Mouse (Mus musculus) thymus, postnatal 10 days (tissue): ENCODE data around the gene Map1lc3b.

Experiments
- DNase-seq, 2 experiments: peaks; one replicate each; pipeline ENCODE4 v3.0.0; 2021; ENCODE audit warnings: low spot score in 2 of 2

Map1lc3b gene

DNA sequence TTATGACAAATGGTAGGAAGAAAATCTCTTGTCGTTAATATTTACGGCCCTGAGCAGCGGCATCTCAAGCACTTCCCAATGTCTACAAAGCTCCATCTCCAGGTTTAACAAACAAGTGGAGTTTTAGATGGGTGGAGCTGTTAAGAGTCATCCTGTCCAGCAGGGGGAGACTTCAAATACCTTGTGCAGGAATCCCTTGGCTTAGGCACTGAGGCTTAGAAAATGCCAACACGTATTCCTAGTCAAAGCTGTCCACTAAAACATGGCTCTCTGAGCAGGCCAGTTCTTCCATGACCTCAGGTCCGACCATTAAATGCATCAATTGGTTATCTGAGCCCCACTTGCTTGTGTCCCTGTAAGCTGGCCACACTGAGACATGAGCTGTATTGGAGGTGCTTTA, 17.5 kb downstream of the Map1lc3b start:
- no peak for DNase-seq

DNA sequence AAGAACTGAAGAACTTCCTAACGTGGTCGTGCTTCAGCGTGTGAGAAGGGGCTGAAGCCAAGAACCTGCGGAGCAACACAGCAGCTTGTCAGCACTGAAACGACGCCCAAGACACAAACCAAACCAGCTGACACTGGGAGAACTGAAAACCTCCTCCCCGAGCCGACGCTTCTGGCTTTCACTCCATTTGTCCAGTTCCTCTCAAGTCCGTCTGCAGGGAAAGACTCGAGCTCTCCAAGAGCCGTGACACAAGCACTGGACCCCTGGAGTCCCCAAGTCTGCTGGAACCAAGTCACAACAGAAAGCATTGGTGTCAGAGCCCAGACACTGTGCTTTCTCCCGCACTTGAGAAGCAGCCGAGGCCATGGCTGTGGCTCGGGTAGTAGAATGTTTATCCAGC, 19.1 kb downstream of the Map1lc3b start:
- no peak for DNase-seq

DNA sequence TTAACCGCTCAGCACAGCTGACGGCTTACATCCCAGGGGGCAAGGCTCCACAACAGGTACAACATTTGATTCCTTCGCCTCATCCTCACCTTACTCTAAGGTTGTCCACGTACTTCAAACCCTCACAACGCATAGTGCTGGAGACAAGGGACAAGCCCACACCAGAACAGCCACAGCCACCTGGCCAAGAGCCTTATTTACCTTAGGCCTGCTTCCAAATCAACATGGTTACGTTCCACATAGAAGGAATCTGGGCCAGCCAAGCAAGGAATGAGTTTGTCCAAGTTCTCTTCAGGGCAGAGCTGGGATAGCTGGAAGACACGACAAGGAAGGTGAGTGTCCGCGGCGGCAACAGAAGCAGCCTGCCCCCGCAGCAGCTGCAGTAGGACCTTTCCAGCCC, 19.8 kb downstream of the Map1lc3b start:
- no peak for DNase-seq

DNA sequence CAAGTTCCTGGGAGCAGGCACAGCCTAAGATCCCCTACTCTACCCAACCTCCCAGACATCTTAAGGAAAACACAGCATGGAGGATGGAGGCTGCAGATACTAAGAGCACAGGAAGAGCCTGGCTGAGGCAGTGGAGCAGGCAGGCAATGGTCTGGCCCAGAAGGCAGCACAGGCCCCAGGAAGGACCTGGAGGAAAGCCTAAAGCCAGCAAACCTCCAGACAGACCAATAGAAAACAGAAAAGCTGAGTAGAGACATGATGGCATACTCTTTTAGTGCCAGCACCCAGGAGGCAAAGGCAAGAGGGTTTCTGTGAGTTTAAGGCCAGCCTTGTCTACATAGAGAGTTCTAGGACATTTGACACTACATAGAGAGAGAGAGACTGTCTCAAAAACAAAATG, 23.3 kb downstream of the Map1lc3b start:
- no peak for DNase-seq

DNA sequence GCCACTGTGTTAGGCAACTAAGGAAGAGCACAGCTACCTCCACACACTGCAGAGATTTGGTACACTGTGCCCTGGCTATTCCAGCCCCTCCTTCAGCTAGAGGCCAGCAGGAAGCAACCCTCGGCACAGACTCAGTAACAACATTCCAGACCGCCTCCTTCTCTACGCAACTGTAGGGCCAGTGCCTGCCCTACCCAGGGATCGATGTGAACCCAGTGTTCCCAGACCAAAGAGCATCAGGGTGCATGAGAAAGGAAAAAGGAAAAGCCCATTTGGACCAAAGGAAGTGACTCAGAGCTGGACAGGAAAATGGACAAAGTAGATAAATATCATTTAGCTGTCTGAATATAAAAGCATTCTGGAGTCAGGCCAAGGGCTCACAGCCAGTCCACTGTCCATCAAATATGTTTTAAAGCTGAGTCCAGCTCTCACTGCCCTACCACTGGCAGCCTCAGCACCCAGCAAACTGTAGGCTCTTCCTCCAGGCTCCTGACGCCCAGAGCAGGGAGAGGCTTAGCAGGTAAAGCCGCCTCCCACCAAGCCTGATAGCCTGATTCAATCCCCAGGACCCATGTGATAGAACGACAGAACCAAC, 29.3 kb downstream of the Map1lc3b start:
- no peak for DNase-seq

DNA sequence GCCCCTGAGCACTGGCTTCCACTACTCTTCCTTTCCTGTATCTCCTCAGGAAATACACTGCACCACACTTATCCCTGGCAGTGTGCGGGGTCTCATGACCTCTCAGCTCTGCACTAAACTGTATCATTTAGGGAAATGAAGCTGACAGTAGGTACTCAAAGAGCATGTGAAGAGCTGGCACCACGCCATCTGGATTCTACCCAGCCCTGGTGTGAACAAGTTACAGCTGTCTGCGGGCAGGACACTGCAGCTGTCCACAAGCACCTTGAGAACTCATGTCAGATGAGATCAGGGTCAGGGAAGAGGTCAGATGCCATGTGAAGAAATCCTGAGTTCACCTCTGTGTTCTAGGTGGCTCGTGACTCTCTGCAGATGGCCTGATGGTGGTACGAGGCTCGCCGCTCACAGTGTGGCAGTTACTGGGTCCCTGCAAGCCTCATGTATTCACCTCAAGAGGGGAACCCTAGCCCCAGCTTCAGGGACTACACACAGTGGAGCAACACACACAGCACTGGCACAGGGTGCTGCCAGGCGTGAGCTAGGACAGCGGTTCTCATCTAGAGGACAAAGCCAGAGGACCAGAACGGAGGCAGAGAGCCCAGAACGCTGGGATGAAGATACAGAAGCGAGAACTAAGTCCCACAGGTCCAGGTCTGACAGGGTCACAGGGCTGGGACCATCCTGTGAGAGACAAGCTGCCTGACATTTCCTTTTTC, 30.8 kb downstream of the Map1lc3b start:
- no peak for DNase-seq

DNA sequence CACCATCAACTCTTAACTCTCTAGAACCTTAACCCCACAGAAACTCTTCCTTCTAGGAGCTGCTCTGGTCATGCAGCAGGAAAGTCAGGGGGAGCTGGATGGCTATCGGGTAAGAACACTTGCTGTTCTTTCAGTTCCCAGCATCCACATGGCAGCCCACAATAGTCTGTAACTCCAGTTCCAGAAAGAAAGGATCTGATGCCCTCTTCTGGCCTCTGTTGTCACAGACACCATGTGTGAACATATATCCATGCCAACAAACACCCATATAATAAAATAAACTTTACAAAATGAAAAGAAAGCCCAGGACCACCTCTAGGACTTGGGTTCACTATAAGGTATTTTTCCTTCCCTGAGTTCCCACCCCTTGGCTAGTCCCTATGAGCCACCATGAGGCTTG, 31.7 kb downstream of the Map1lc3b start:
- no peak for DNase-seq

DNA sequence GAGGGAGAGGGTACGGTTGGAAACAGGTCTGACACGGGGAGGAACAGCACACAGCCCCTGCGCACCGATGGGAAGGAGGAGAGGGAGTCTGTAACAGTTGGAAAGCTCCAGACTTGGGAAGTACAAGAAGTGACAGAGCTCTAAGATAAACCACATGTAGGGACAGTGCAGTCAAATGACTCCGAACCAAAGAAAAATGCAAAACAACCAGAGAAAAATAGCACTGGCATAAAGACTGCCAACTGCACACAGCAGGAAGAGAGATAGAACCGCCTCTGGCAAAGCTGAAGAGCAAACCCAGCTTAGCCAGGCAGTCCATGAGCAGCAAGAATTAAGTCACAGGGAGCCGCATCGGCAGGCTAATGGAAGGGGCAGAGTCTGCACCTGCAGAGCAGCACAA, 32.9 kb downstream of the Map1lc3b start:
- DNase-seq, result no peak

DNA sequence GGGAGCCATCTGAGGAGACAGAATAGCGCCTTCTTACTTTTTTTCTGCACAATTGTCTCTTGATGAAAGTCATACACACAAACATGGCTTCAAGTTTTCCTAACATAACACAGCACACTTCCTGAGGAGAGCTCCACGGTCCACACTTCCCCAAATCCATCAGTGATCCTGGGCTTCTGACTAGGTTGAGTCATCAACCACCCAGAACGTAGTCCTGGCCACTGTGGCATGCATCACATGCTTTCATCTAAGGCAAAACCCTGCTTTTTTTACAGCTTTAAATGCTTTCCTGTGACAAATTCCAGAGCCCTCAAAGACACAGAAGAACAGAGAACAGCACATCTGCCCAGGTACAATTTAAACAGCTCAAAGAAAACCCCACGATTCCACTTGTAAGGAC, 38.5 kb downstream of the Map1lc3b start:
- DNase-seq, result no peak

DNA sequence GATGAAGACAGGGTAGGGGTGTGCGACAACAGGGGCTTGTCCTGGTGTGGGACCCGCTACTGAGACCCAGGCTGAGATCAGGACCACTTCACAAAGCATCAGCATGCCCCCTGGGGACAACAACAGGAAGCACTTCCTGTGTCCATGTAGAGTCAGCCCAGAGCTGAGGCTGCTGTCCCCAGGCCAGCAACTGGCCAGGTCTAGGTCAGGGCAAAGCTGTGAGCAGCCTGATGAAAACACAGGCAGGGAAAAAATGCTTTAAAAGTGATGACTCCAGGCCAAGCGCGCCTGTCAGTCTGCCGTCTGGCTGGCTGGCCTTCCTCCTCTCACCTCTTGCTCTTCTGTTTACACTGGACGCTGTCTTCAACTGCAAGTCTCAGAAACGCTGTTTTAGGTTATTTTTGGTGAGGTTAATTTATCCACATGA, 41.5 kb downstream of the Map1lc3b start:
- no peak for DNase-seq

DNA sequence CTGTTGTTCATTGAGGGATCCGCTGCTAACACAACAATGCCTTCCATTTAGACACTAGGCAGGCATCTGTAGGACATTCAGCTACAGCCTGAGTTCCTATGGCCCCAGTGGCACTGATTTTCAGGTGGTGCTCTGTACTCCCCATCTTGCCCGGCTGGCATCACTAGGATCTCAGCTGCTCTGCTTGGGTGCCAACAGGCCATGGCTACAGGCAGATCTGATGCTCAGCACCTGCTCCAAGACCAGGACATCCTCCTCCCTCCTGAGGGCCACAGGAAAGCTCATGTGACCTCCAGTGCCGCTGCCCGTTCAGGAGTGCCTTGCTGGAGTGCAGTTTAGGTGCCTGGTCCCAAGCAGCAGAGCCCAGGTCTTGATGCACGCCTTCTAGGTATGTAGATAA, 42.2 kb downstream of the Map1lc3b start:
- no peak for DNase-seq

DNA sequence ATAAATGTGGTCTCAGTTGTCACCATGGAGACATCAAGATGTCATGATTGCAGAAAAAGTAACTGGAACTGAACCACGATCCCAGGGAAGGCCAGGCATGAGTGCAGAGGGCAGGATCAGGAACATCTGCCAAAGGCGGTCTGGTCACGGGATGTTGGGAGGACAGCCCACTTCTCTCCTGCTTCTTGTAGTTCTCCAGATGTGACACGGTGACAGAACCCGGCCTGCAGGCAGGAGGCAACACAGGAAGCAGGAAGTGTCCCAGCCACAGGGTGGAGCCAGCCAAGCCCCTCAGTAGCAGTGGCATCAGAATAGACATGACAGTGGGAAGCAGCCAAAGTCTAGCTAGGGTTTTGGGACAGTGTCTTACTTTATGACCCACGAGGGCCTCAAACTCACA, 45.4 kb downstream of the Map1lc3b start:
- no peak for DNase-seq

DNA sequence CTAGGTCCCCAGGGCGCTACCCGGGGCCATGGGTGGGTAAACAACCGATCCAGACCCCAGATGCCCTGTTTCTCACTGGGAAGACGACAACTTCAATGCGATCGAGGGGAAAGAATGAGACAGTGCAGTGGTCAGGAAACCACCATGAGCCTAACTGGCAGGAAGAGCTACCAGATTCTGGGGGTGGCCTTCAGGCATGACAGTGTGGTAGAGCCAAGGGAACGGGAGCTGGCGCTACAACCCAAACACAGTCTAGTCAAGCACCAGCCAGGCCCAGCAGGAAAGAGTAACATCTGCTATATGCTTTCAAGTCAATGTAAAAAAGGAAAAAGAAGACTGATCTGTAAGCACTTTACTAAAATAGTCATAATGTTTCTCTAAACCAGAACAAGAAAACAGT, 46.0 kb downstream of the Map1lc3b start:
- no peak for DNase-seq

DNA sequence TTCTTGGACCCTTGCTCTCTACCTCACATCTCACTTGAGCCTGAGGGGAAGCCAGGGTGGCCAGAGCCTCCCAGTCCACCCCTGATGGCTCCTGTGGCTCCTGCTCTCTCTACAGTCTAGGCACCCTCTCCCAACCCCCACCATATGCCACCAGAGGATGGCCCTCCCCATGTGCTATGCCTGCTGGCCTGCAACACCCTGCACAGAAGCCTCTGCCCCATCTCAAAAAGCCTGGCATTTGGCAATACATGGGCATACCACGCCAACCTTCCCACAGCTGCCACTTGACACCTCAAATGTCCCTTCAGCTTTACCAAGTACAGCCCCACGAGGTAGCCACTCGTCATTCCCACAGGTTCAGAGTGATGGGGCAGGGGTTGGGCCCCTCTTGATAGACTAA, 52.6 kb downstream of the Map1lc3b start:
- no peak for DNase-seq

DNA sequence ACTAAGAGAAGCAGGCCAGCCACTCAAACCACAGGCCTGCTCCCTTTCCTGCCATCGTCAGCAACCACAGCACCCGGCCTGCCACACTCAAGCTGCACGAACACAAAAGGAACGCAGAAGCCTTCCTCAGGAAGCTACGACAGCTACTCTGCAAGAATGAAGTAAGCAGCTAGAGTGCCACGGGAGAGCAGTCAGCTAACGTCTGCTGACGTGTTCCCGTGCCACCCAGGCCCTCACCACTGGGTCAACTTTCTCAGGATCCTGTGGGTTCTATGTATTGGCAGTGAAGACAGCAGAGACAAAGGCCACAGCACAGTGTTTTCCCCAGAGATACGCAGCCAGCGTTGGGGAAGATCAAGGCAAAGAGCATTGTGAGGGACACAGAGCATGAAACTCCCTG, 53.2 kb downstream of the Map1lc3b start:
- no peak for DNase-seq

DNA sequence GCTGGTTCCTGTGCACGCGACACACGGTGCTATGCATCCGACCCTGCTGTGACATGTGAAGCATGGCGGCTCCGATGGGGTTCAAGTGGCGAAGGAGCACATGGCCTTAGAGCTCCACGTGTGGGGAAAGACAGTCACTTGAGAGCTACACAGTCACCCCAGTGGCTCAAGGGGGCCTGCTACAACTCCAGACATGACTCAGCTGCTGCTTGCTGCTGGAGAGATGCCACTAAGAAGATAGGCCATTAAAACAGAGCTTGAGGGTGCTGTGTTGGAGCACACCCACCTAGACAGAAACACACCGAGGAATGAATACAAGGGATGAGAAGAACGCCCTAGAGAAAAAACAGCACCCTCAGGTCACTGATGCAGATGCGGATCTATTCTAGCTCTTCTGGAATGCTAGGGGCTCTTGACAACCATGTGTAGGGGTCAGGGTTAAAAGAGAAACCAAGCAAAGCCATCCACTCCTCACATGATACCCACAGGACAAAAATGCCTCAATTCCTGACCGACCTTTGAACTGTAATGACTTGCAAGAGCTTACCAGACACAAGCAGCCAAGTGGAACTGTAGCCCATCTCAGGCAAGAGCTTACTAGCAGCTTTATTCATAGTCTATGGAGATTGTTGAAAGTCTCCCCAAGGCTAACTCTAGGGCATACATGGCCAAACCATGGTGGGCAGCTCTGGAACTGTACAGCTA, 57.5 kb downstream of the Map1lc3b start:
- DNase-seq, result no peak
